Mouse (Mus musculus): ENCODE measurements at regions not wholly inside any gene's neighbourhood (a gene's known extent, or its start where the extent isn't known, plus 50 kb on each side); places are given as distances from the start of the nearest gene placed in this dataset.
"Not testable (repeated sequence)": the region's sequence is repeated elsewhere in the genome, so short reads cannot be mapped to it uniquely, and the experiment has no call there.

GRCm38 (mm10) chr6:144940871-144941380 lies 135.1 kb downstream of the Bcat1 start:
- in situ Hi-C loops (cut with MboI; ENCODE audit: low pct_unique_long_range_greater_than_20kb in 1 of 2, low sequenced_read_pairs in 2 of 2, unreplicated experiment in 1 of 2), result no loop called here

- in situ Hi-C loops (cut with MboI; ENCODE audit: low pct_unique_long_range_greater_than_20kb in 1 of 2, low sequenced_read_pairs in 2 of 2, unreplicated experiment in 1 of 2), result loop anchor here in 1 of 2 experiments (10.0 kb wide), 1 partner anchor 246 kb away; no protein-coding TSS in a partner anchor
Observed at GRCm38 (mm10) chr6:144938613-144939236, 137.3 kb downstream of the Bcat1 start.

GRCm38 (mm10) chr6:144937211-144937610 lies 138.8 kb downstream of the Bcat1 start:
- in situ Hi-C loops (cut with MboI; ENCODE audit: low pct_unique_long_range_greater_than_20kb in 1 of 2, low sequenced_read_pairs in 2 of 2, unreplicated experiment in 1 of 2), result loop anchor here in 1 of 2 experiments (10.0 kb wide), 1 partner anchor 248 kb away; no protein-coding TSS in a partner anchor

- in situ Hi-C loops (cut with MboI; ENCODE audit: low pct_unique_long_range_greater_than_20kb in 1 of 2, low sequenced_read_pairs in 2 of 2, unreplicated experiment in 1 of 2), result loop anchor here in 1 of 2 experiments (10.0 kb wide), 1 partner anchor 251 kb away; no protein-coding TSS in a partner anchor
Observed at GRCm38 (mm10) chr6:144933722-144934235, 142.2 kb downstream of the Bcat1 start.

- in situ Hi-C loops (cut with MboI; ENCODE audit: low pct_unique_long_range_greater_than_20kb in 1 of 2, low sequenced_read_pairs in 2 of 2, unreplicated experiment in 1 of 2), result loop anchor here in 1 of 2 experiments (10.0 kb wide), 1 partner anchor 252 kb away; no protein-coding TSS in a partner anchor
Observed at GRCm38 (mm10) chr6:144932402-144932801, 143.6 kb downstream of the Bcat1 start.

- in situ Hi-C loops (cut with MboI; ENCODE audit: low pct_unique_long_range_greater_than_20kb in 1 of 2, low sequenced_read_pairs in 2 of 2, unreplicated experiment in 1 of 2), result loop anchor here in 1 of 2 experiments (10.0 kb wide), 1 partner anchor 255 kb away; no protein-coding TSS in a partner anchor
Observed at GRCm38 (mm10) chr6:144929959-144930358, 146.0 kb downstream of the Bcat1 start.

GRCm38 (mm10) chr6:144929262-144929855 lies 146.6 kb downstream of the Bcat1 start:
- in situ Hi-C loops (cut with MboI; ENCODE audit: low pct_unique_long_range_greater_than_20kb in 1 of 2, low sequenced_read_pairs in 2 of 2, unreplicated experiment in 1 of 2), result no loop called here

- in situ Hi-C loops (cut with MboI; ENCODE audit: low pct_unique_long_range_greater_than_20kb in 1 of 2, low sequenced_read_pairs in 2 of 2, unreplicated experiment in 1 of 2), result no loop called here
Observed at GRCm38 (mm10) chr6:144927599-144927998, 145.8 kb upstream of the Sox5 start.

- in situ Hi-C loops (cut with MboI; ENCODE audit: low pct_unique_long_range_greater_than_20kb in 1 of 2, low sequenced_read_pairs in 2 of 2, unreplicated experiment in 1 of 2), result no loop called here
Observed at GRCm38 (mm10) chr6:144922762-144923161, 141.0 kb upstream of the Sox5 start.

GRCm38 (mm10) chr6:144919750-144920149 lies 138.0 kb upstream of the Sox5 start:
- in situ Hi-C loops (cut with MboI; ENCODE audit: low pct_unique_long_range_greater_than_20kb in 1 of 2, low sequenced_read_pairs in 2 of 2, unreplicated experiment in 1 of 2), result no loop called here

GRCm38 (mm10) chr6:144917128-144917527 lies 135.4 kb upstream of the Sox5 start:
- in situ Hi-C loops (cut with MboI; ENCODE audit: low pct_unique_long_range_greater_than_20kb in 1 of 2, low sequenced_read_pairs in 2 of 2, unreplicated experiment in 1 of 2), result no loop called here

- in situ Hi-C loops (cut with MboI; ENCODE audit: low pct_unique_long_range_greater_than_20kb in 1 of 2, low sequenced_read_pairs in 2 of 2, unreplicated experiment in 1 of 2), result no loop called here
Observed at GRCm38 (mm10) chr6:144911781-144912180, 130.0 kb upstream of the Sox5 start.

- in situ Hi-C loops (cut with MboI; ENCODE audit: low pct_unique_long_range_greater_than_20kb in 1 of 2, low sequenced_read_pairs in 2 of 2, unreplicated experiment in 1 of 2), result no loop called here
Observed at GRCm38 (mm10) chr6:144910392-144910791, 128.6 kb upstream of the Sox5 start.

- in situ Hi-C loops (cut with MboI; ENCODE audit: low pct_unique_long_range_greater_than_20kb in 1 of 2, low sequenced_read_pairs in 2 of 2, unreplicated experiment in 1 of 2), result no loop called here
Observed at GRCm38 (mm10) chr6:144908646-144909045, 126.9 kb upstream of the Sox5 start.

- in situ Hi-C loops (cut with MboI; ENCODE audit: low pct_unique_long_range_greater_than_20kb in 1 of 2, low sequenced_read_pairs in 2 of 2, unreplicated experiment in 1 of 2), result no loop called here
Observed at GRCm38 (mm10) chr6:144903156-144903555, 121.4 kb upstream of the Sox5 start.

- in situ Hi-C loops (cut with MboI; ENCODE audit: low pct_unique_long_range_greater_than_20kb in 1 of 2, low sequenced_read_pairs in 2 of 2, unreplicated experiment in 1 of 2), result no loop called here
Observed at GRCm38 (mm10) chr6:144902267-144902995, 120.7 kb upstream of the Sox5 start.

- in situ Hi-C loops (cut with MboI; ENCODE audit: low pct_unique_long_range_greater_than_20kb in 1 of 2, low sequenced_read_pairs in 2 of 2, unreplicated experiment in 1 of 2), result no loop called here
Observed at GRCm38 (mm10) chr6:144901825-144902224, 120.0 kb upstream of the Sox5 start.

GRCm38 (mm10) chr6:144900858-144901257 lies 119.1 kb upstream of the Sox5 start:
- in situ Hi-C loops (cut with MboI; ENCODE audit: low pct_unique_long_range_greater_than_20kb in 1 of 2, low sequenced_read_pairs in 2 of 2, unreplicated experiment in 1 of 2), result not testable (repeated sequence)

- in situ Hi-C loops (cut with MboI; ENCODE audit: low pct_unique_long_range_greater_than_20kb in 1 of 2, low sequenced_read_pairs in 2 of 2, unreplicated experiment in 1 of 2), result no loop called here
Observed at GRCm38 (mm10) chr6:144897526-144897925, 115.7 kb upstream of the Sox5 start.

Measured in mouse embryonic stem cell (cell line).